14 mouse cellular contexts compared by ENCODE assay signal in genomic region chr9:43787591-43787990, GRCm38 (mm10). TPM values are rescaled to one million over a fixed set of nuclear protein-coding genes. Genes with fewer than 3 reads are reported as not detected.
A peak's percentile ranks its signal among the peaks of the same experiment; 100 is the strongest.
DNase-seq lines count a peak whose midpoint lies in the region; ATAC-seq and TF ChIP-seq lines count a peak whose summit lies in the region.
"Had no signal": no experiment of that assay in that cellular context is flagged by ENCODE, and none has a peak within 500 bp of the region (broad histone marks: within the 10 kb centered on the region; RNA-seq: fewer than 3 reads in every experiment).

No protein-coding gene starts in this region.

- H3K4me2 ChIP-seq in hindbrain, embryonic 13.5 days, result no peak overlapping the region
- H3K4me2 ChIP-seq in hindbrain, postnatal 0 days (ENCODE audit: low read depth, low read length), result no peak overlapping the region
- H3K4me2 ChIP-seq in neural tube, embryonic 12.5 days (replicated peaks), result no peak overlapping the region
- H3K4me2 ChIP-seq in neural tube, embryonic 15.5 days, result no peak overlapping the region
- H3K4me2 ChIP-seq in stomach, embryonic 16.5 days (ENCODE audit: low read depth, low read length), result no peak overlapping the region
- H3K4me2 ChIP-seq: midbrain, embryonic 13.5 days had no signal

- no peak overlapping the region for H3K9ac ChIP-seq in hindbrain, embryonic 13.5 days
- no peak overlapping the region for H3K9ac ChIP-seq in hindbrain, postnatal 0 days (replicated peaks; ENCODE audit: low read length)
- H3K9ac ChIP-seq in neural tube, embryonic 12.5 days, result no peak overlapping the region
- H3K9ac ChIP-seq in neural tube, embryonic 15.5 days (replicated peaks), result no peak overlapping the region
- no peak overlapping the region for H3K9ac ChIP-seq in stomach, embryonic 16.5 days (ENCODE audit: low read length)
- H3K9ac ChIP-seq: midbrain, embryonic 13.5 days had no signal

- peaks cover 45% of the 10 kb centered on the region for H3K4me1 ChIP-seq in hindbrain, embryonic 13.5 days (replicated peaks)
- no peaks in the 10 kb centered on the region for H3K4me1 ChIP-seq in hindbrain, postnatal 0 days (ENCODE audit: insufficient read depth, low read length)
- H3K4me1 ChIP-seq in neural tube, embryonic 12.5 days, result peaks cover 26% of the 10 kb centered on the region
- H3K4me1 ChIP-seq in neural tube, embryonic 15.5 days, result peaks cover 36% of the 10 kb centered on the region
- peaks cover 31% of the 10 kb centered on the region for H3K4me1 ChIP-seq in stomach, embryonic 16.5 days (ENCODE audit: control insufficient read depth, insufficient read depth, low read length)

- H3K9me3 ChIP-seq in hindbrain, embryonic 13.5 days, result no peaks in the 10 kb centered on the region
- no peaks in the 10 kb centered on the region for H3K9me3 ChIP-seq in hindbrain, postnatal 0 days (ENCODE audit: low read length)
- H3K9me3 ChIP-seq in neural tube, embryonic 12.5 days, result no peaks in the 10 kb centered on the region
- no peaks in the 10 kb centered on the region for H3K9me3 ChIP-seq in neural tube, embryonic 15.5 days (replicated peaks)
- no peaks in the 10 kb centered on the region for H3K9me3 ChIP-seq in stomach, embryonic 16.5 days (replicated peaks; ENCODE audit: control insufficient read depth, low read length)
- H3K9me3 ChIP-seq: midbrain, embryonic 13.5 days had no signal

- 68% methylated on average over 4 of the region's 4 CpGs for WGBS in hindbrain, embryonic 13.5 days
- 81% methylated on average over 4 of the region's 4 CpGs for WGBS in hindbrain, postnatal 0 days
- 69% methylated on average over 4 of the region's 4 CpGs for WGBS in neural tube, embryonic 12.5 days
- 73% methylated on average over 4 of the region's 4 CpGs for WGBS in neural tube, embryonic 15.5 days
- 47% methylated on average over 4 of the region's 4 CpGs for WGBS in stomach, embryonic 16.5 days

- no peaks in the 10 kb centered on the region for H3K27me3 ChIP-seq in hindbrain, embryonic 13.5 days
- no peaks in the 10 kb centered on the region for H3K27me3 ChIP-seq in hindbrain, postnatal 0 days (ENCODE audit: insufficient read depth, low read length)
- H3K27me3 ChIP-seq in neural tube, embryonic 12.5 days (replicated peaks), result no peaks in the 10 kb centered on the region
- H3K27me3 ChIP-seq in neural tube, embryonic 15.5 days (replicated peaks), result no peaks in the 10 kb centered on the region
- H3K27me3 ChIP-seq in stomach, embryonic 16.5 days (ENCODE audit: control insufficient read depth, insufficient read depth, low read length), result no peaks in the 10 kb centered on the region
- H3K27me3 ChIP-seq: midbrain, embryonic 13.5 days; Patski had no signal

- ATAC-seq in hindbrain, embryonic 13.5 days (ENCODE audit: low FRiP score), result no peak
- no peak for ATAC-seq in hindbrain, postnatal 0 days
- no peak for ATAC-seq in neural tube, embryonic 12.5 days (ENCODE audit: low FRiP score, low read depth)
- ATAC-seq in neural tube, embryonic 15.5 days (ENCODE audit: low FRiP score), result no peak
- ATAC-seq in stomach, embryonic 16.5 days (ENCODE audit: insufficient read depth, low FRiP score), result peak; percentile 42; the same call in 1 of the 2 replicates
- ATAC-seq: midbrain, embryonic 13.5 days; Patski had no signal

- H3K27ac ChIP-seq in hindbrain, embryonic 13.5 days, result 0 out of 2 replicates have a peak overlapping the region, but pooled peaks have one; percentile 60
- no peak overlapping the region for H3K27ac ChIP-seq in hindbrain, postnatal 0 days
- peak overlapping the region; percentile 7; the same call in 1 of the 2 replicates for H3K27ac ChIP-seq in neural tube, embryonic 12.5 days
- H3K27ac ChIP-seq in neural tube, embryonic 15.5 days (replicated peaks), result no peak overlapping the region
- H3K27ac ChIP-seq in stomach, embryonic 16.5 days (ENCODE audit: low read length), result peak overlapping the region; percentile 80
- H3K27ac ChIP-seq: heart, adult 2 months had no signal

- H3K36me3 ChIP-seq in hindbrain, embryonic 13.5 days, result peaks cover 17% of the 10 kb centered on the region
- peaks cover 10% of the 10 kb centered on the region; the same call in 1 of the 2 replicates for H3K36me3 ChIP-seq in hindbrain, postnatal 0 days (ENCODE audit: insufficient read depth, low read length)
- H3K36me3 ChIP-seq in neural tube, embryonic 12.5 days, result peaks cover 14% of the 10 kb centered on the region
- H3K36me3 ChIP-seq in neural tube, embryonic 15.5 days, result peaks cover 14% of the 10 kb centered on the region
- H3K36me3 ChIP-seq in stomach, embryonic 16.5 days (ENCODE audit: control insufficient read depth, insufficient read depth, low read length), result no peaks in the 10 kb centered on the region

- no peak overlapping the region for H3K4me3 ChIP-seq in hindbrain, embryonic 13.5 days
- H3K4me3 ChIP-seq in hindbrain, postnatal 0 days (ENCODE audit: low read length), result no peak overlapping the region
- H3K4me3 ChIP-seq in neural tube, embryonic 12.5 days, result no peak overlapping the region
- H3K4me3 ChIP-seq in neural tube, embryonic 15.5 days (replicated peaks), result no peak overlapping the region
- H3K4me3 ChIP-seq in stomach, embryonic 16.5 days (replicated peaks; ENCODE audit: low read length), result no peak overlapping the region
- H3K4me3 ChIP-seq: heart, adult 2 months; midbrain, embryonic 13.5 days had no signal

- no peak for DNase-seq in hindbrain, postnatal 0 days (ENCODE audit: low spot score)
- peak; percentile 14 for DNase-seq in fibroblast of lung, adult 2 months (ENCODE audit: low read depth)
- DNase-seq in adrenal gland, postnatal 10 days, result no peak
- DNase-seq: cerebellum, adult 9-10 months; heart, adult 2 months; heart, postnatal 36 days; kidney, adult 8-10 months; thymus, adult 2 months had no signal

- no peak for TF ChIP-seq CTCF in hindbrain, postnatal 0 days (IDR thresholded peaks at IDR 0.05; ENCODE audit: low read depth)

RNA-seq across cellular contexts. Expression of gene Nectin1, which starts 43.8 kb away (rescaled TPM):
- 13.6 and 13.8 TPM in 2 replicates for polyA plus RNA-seq in hindbrain, embryonic 13.5 days (2015; fragmentation: Nextera tagmentation; extraction: Ambion mirVana)
- 69.2 and 72.8 TPM in 2 replicates for total RNA-seq in hindbrain, postnatal 0 days (2014; rRNA removed)
- 15.7 and 17.1 TPM in 2 replicates for polyA plus RNA-seq in hindbrain, postnatal 0 days (2015; fragmentation: Nextera tagmentation; extraction: Ambion mirVana)
- polyA plus RNA-seq in neural tube, embryonic 12.5 days (2016; fragmentation: Nextera tagmentation; extraction: Ambion mirVana), result 15.2 and 15.5 TPM in 2 replicates
- polyA plus RNA-seq in neural tube, embryonic 15.5 days (2015; fragmentation: Nextera tagmentation; extraction: Ambion mirVana), result 14.0 and 14.9 TPM in 2 replicates
- polyA plus RNA-seq in stomach, embryonic 16.5 days (2015; fragmentation: Nextera tagmentation; extraction: Ambion mirVana), result 8.9 and 9.5 TPM in 2 replicates
- 10 to 100 TPM; 18.2 to 21.7 TPM for total RNA-seq in adrenal gland, postnatal 10 days (2021)

Comparison
In these comparisons a context has a peak if more than half of its experiments do, and no peak if none do; other contexts are left out.
1. H3K27ac ChIP-seq: peak in hindbrain, embryonic 13.5 days (single experiment), neural tube, embryonic 12.5 days (single experiment) and stomach, embryonic 16.5 days (single experiment); none in hindbrain, postnatal 0 days (single experiment) and neural tube, embryonic 15.5 days (single experiment).